Mouse (Mus musculus) kidney, postnatal 14 days (tissue): ENCODE measurements around the gene Dnmt1.

Source experiments
- DNase-seq: peaks from one replicate; pipeline ENCODE4 v3.0.0; 2022; ENCODE audit warnings: mixed read lengths

Dnmt1 gene

GRCm38 (mm10) chr9:20916160-20916559 is 43.5 kb downstream of the Dnmt1 start:
- peak; percentile 46 for DNase-seq

DNA sequence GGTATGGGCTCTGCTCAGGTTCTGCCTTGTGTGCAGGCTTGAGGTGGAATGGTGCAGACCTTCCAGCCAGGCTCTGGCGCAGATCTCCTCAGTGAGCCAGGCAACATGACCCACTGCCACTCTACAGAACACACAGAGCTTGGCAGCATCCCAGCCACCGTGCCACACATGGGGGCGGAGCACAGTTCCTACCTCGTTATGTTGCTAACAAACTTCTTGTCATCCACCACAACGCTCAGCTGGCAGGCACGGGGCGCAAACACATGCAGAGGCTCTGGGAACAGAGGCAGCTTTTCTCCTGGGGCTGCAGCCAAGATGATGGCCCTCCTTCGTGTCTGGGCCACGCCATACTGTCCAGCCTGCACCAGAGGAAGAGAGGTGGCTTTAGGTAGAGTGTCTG is 49.7 kb downstream of the Dnmt1 start:
- no peak for DNase-seq

GRCm38 (mm10) chr9:20902174-20902491 is 57.6 kb downstream of the Dnmt1 start:
- no peak for DNase-seq

- peak; percentile 60 for DNase-seq
These were observed 58.1 kb downstream of the Dnmt1 start for GRCm38 (mm10) chr9:20901466-20902173.

- DNase-seq: peak; percentile 90
These were observed 61.1 kb downstream of the Dnmt1 start, which contains the start of gene Eif3g for GRCm38 (mm10) chr9:20898511-20899073. Eif3g (minus strand) TSS chr9:20898623.

DNA sequence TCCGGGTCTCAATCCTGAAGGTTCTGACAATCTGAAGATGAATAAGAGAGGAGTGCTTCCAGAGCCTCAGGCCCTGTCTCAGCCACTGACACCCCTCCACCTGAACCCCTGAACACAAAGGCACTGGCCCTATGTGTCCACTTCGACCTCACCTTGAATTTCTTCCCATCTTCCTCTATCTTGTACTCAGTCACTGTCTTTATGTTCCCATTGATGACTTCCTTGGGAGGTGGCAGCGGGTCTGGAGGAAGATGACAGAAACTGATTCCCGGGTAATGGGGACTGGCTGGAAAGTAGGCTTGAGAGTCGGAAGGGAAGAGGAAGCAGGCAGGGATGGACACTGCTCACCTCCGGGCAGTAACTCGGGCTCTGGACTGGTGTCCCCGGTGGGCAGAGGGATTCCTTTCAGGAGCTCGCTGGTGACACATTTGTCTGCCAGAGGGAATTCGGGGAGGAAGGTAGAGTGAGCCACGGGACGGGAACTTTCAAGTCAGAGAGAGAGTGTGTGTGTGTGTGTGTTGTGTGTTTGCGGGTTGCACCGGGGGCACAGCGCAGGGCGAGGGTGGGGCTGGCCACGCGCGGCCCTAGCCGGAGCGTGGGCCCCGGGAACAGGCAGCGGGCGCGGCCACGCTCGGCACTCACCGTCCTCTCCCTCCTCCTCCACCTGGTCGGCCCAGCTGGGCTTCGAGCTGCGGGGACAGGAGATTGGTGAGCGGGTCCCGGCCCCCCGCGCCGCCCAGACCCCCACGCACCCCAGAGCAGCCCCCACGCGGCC is 61.8 kb downstream of the Dnmt1 start:
- DNase-seq: no peak

- DNase-seq: no peak
These were observed 64.3 kb downstream of the Dnmt1 start for GRCm38 (mm10) chr9:20895382-20895781.

DNA sequence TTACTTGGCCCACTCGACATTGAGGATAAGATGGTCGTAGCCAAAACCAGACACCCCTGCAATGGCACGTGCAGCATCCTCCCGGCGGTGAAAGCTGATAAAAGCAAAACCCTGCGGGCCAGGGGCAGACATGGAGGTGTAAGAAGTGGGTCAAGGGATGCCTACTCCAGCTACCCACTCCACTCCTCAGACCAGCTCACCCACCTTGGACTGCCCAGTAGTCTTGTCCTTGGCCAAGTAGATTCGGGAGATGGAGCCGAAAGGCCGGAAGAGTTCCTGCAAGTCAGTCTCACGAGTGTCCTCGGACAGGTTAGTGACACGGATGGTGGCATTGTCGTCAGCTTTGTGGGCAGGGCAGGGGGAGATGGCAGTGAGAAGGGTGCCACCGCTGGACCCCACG is 65.1 kb downstream of the Dnmt1 start:
- no peak for DNase-seq

DNA sequence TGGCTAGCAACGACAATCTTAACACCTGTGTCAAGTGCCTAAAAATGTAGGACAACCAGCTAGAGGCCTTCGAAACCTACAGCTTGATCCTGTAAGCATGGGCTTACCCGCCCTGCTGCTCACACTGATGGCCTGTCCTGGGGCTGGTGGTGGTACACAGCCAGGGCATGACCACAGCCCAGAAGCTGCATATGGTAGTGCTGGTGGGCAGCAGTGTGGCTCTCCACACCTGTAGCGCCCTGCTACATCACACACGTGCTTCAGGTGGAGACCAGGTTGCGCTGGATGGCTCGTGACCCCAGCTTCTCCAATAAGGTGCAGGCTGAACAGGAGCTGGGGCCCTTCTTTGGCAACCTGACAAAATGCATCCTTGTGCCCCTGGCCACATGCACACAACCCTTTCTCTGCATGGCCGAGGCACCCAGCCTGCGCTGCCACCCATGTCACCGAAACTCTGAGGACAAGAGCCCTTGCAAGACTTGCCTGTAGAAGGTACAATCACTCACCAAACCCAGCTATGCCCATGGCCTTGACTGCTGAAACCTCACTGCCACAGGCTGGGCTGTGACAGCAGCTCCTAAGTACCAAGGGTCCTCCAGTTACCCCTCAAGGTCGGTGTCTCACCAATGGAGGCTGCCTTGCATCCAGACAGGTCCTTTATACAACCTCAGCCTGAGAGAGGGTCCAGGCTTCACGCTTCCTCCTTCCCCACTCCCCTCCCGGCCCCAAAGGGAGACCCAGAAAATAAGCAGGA is 65.9 kb downstream of the Dnmt1 start:
- no peak for DNase-seq

DNA sequence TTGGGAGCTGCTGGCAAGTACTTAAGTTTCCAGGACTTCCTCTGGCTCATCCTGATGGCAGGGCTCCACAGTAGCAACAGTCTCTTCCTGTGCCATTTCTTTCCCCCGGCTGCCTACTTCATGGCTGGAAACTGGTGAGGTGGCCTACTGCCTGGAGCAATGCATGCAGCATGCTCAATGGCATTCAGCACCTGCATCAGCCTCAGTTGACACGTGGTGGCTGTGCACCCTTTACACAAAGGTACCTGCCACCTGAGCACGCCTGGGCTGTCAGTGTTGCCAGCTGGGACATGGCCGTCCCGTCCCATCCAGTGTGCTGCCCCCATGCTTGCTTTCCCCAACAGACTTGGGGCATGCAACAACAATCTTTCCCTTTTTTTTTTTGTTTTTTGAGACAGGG is 66.6 kb downstream of the Dnmt1 start:
- no peak for DNase-seq

DNA sequence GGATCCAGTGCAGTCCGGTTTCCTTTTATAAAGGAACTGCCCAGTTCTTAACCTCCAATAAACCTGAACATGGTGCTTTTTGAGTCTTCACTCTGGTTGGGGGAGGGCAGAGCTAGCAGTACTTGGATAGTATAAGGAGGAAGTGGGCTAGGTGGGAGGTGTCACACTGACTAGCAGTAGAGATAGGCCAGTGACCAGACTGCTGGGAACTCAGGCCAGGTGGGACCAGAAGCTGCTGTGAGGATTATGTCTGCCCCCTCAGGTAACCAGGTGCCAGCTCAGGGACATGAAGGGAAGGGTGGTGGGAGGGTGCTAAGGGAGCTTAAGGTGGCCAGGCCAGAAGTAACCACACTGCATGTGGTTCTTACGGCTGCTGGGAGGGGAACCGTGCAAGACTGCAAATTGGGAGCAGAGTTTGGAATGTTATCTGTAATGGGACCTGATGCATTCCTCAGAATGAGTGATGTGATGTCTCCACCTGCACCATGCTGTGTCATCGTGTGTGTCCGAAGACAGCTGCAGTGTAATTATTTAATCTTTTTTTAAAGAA is 67.5 kb downstream of the Dnmt1 start:
- DNase-seq: no peak

- no peak for DNase-seq
These were observed 68.2 kb downstream of the Dnmt1 start for GRCm38 (mm10) chr9:20891339-20892103.

DNA sequence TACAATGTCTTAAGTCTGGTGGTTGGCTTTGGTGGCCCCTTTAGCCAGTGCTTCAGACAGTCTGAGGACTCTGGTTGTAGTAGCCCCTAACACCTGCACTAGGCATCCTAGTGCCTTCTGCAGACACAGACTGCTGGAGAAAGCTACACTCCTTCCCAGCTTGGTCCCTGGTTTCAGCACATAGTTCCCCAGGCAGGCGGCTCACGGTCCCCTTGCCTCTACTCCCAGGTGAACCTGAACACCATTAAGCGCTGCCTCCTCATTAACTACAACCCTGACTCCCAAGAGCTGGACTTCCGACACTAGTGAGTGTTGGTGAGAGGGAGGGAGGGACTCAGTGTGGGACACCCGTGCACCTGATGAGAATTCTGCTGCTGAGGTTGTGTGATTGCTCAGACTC is 69.3 kb downstream of the Dnmt1 start:
- DNase-seq: no peak

DNA sequence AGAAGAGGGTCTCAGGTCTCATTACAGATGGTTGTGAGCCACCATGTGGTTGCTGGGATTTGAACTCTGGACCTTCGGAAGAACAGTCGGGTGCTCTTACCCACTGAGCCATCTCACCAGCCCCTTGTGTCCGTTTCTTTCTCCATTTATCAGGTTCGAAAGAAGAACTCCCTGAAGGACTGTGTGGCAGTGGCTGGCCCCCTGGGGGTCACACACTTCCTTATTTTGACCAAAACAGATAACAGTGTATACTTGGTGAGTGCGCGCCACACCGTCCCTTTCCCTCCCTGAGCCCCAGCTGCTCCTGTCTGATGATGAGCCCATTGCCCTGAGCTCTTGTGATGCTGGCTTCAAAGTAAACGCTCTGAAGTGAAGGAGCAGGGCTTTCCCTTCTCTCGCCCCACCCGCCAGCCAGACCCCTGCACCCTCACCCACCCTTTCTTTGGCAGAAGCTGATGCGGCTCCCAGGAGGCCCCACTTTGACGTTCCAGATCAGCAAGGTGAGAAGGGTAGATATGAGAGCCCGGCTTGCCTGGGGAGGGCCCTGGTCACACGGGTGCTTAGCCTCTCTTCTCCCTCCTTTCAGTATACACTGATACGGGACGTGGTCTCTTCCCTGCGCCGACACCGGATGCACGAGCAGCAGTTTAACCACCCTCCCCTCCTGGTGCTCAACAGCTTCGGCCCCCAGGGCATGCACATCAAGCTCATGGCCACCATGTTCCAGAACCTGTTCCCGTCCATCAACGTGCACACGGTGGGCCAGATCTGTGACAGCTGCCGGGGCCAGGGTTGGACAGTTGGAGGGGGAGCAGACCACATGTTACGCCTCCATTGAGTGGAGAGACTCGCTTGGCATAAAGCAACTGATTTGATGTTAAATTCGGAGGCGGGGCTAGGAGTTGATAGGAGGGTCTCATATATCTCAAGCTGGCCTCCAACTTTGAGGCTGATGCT is 70.2 kb downstream of the Dnmt1 start:
- DNase-seq: no peak

DNA sequence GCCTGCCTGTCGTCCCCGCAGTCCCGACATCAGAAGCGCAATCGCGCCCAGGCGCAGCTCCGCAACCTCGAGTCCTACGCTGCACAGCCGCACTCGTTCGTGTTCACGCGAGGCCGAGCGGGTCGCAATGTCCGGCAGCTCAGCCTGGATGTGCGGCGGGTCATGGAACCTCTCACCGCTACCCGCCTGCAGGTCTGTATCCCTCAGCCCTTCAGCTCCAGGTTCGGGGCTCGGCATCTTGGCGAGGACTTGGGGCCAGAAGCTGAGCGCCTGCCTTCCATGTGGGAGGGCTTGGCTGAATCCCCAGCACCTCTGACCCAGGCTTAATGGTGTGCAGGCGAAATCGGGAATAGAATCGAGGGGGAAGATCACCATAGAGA is 71.3 kb downstream of the Dnmt1 start:
- DNase-seq: no peak

GRCm38 (mm10) chr9:20887704-20888385 is 71.8 kb downstream of the Dnmt1 start, which contains the start of gene Ppan:
Ppan (plus strand) TSS chr9:20888175.
- DNase-seq: peak; percentile 97

DNA sequence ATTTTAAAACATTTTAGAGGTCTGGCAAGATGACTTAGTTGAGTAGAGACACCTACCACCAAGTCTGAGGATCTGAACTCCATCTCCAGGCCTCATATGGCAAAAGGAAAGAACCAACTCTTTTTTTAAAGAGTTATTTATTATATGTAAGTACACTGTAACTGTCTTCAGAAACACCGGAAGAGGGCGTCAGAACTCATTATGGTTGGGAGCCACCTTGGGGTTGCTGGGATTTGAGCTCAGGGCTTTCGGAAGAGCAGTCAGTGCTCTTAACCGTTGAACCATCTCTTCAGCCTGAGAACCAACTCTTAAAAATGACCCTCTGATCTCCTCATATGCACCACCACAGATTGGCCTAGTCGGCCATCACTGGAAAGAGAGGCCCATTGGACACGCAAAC is 72.5 kb downstream of the Dnmt1 start:
- no peak for DNase-seq

DNA sequence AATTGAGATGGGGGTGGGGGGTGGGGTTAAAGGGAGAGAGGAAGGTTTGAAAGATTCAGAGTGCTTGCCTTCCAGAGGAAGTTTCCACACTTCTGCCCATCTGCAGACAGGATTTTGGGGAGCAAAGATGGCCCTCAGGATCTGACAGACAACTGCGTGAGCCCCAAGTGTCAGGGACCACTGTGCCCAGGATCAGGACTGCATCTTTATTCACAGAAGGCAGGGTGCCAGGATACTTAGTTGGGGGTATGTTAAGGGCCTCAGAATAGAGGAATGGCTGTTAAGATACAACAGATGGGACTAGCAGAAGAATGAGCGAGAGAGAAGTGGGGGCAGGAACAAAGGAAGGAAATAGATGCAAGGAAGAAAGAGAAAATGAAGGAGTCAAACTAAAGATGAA is 73.1 kb downstream of the Dnmt1 start:
- DNase-seq: no peak

DNA sequence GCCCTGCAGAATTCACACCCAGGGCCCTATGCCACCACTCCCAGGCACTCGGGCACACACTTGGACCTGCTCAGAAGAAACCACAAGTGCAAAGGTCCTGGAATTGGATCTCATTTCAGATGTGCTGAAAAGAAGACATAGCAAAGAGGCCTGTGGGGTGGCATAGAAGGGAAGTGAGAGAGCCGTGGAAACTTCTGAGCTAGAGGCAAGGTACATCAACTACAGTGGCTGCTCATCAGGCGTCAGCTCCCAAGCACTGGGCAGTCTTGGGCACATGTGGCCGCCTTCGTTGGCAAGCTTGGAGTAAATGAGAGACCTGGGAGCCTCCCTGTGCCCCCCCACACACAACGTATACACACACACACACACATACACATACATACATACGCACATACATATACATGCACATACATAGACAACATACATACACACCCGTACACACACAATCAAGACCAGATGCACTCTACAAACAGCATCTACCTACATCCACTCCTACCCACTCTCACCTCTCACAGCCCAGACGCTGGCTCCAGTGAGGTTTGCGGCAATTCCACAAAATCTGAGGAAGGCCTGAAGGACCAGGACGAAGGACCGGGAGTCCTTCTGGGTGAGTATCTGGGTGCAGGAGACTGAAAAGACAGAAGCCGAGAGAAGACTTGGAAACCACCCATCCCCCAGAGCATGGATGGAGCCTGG is 80.4 kb downstream of the Dnmt1 start, which contains the start of gene Angptl6:
Gene Angptl6, minus strand, starts transcription at position 631 of the 696 bp plus-strand sequence.
- DNase-seq: no peak

DNA sequence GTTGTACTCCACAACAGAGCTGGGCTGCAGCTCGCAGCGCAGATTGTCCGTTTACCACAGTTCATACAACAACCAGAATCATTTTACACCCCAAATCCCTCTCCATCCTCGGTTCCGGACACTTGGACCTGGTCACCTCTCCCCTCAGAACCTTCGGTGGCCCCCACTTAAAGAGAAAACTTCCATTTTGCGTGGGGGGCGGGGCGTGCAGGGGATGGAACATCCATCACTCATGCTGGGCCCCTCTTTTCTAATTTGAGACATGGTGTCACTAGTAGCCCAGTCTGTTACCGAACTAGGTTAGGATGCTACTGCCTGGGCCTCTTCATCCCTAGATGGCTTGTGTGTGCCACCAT is 81.0 kb downstream of the Dnmt1 start:
- DNase-seq: no peak
